Mouse (Mus musculus) G1E (cell line): ENCODE measurements at regions not wholly inside any gene's neighbourhood (a gene's known extent, or its start where the extent isn't known, plus 50 kb on each side); places are given as distances from the start of the nearest gene placed in this dataset.

Experiments
- CTCF ChIP-seq: IDR thresholded peaks from 2 replicates; pipeline ENCODE4 v1.5.1; 2012; ENCODE audit warnings: low read depth, low read length, inconsistent platforms, mixed read lengths
- GATA1 ChIP-seq: IDR thresholded peaks from 2 replicates; pipeline ENCODE4 v1.6.1; 2012; ENCODE audit warnings: borderline replicate concordance, low read length, inconsistent platforms, mixed read lengths
- GATA2 ChIP-seq: IDR thresholded peaks from 2 replicates; pipeline ENCODE4 v1.6.1; 2012; ENCODE audit warnings: low read depth, low read length, inconsistent platforms, borderline replicate concordance

GRCm38 (mm10) chr13:97432627-97433026 lies 191.7 kb downstream of the Enc1 start:
- TF ChIP-seq CTCF (no peak), GATA2 (no peak), GATA1 (no peak)
